Mouse (Mus musculus): ENCODE measurements around the gene Prpf8. TPM values are rescaled to one million over a fixed set of nuclear protein-coding genes. Genes with fewer than 3 reads are reported as not detected.

The Prpf8 gene
- polyA plus RNA-seq (2012; rRNA removed): 67.9 and 90.2 TPM in 2 replicates

GRCm38 (mm10) chr11:75486601-75487285 is at the start of gene Prpf8:
Gene Prpf8, plus strand, starts transcription at chr11:75486816.
- peaks cover 9% of the 10 kb centered on the region for H3K4me1 ChIP-seq (ENCODE audit: control insufficient read depth, insufficient read depth, low read length)
- WGBS: under 1% methylated on average over 52 of the region's 52 CpGs
- H3K4me3 ChIP-seq (replicated peaks; ENCODE audit: extremely low read depth, low read depth, low read length): peak within 1 kb of the TSS; percentile 83
- peak; percentile 99 for DNase-seq
- TF ChIP-seq POLR2A (IDR thresholded peaks at IDR 0.05; ENCODE audit: borderline replicate concordance, extremely low read depth, low read depth, low read length) (peak; percentile 88; the same call in 1 of the 2 replicates), CTCF (IDR thresholded peaks at IDR 0.05; ENCODE audit: insufficient read depth, low read length) (no peak)

- TF ChIP-seq POLR2A (IDR thresholded peaks at IDR 0.05; ENCODE audit: borderline replicate concordance, extremely low read depth, low read depth, low read length) (no peak), CTCF (IDR thresholded peaks at IDR 0.05; ENCODE audit: insufficient read depth, low read length) (no peak)
- no peak for DNase-seq
- WGBS: 73% methylated on average over 13 of the region's 13 CpGs
- H3K4me3 ChIP-seq (replicated peaks; ENCODE audit: extremely low read depth, low read depth, low read length): no peak overlapping the region
- no peaks in the 10 kb centered on the region for H3K4me1 ChIP-seq (ENCODE audit: control insufficient read depth, insufficient read depth, low read length)
Observed at GRCm38 (mm10) chr11:75438194-75438593, 48.4 kb upstream of the Prpf8 start.

- no peak for DNase-seq
- Histone ChIP-seq H3K4me3 (replicated peaks; ENCODE audit: extremely low read depth, low read depth, low read length) (no peak overlapping the region), H3K4me1 (ENCODE audit: control insufficient read depth, insufficient read depth, low read length) (no peaks in the 10 kb centered on the region)
- TF ChIP-seq POLR2A (IDR thresholded peaks at IDR 0.05; ENCODE audit: borderline replicate concordance, extremely low read depth, low read depth, low read length) (no peak), CTCF (IDR thresholded peaks at IDR 0.05; ENCODE audit: insufficient read depth, low read length) (no peak)
- 95% methylated on average over 3 of the region's 3 CpGs for WGBS
Observed at GRCm38 (mm10) chr11:75438804-75439203, 47.8 kb upstream of the Prpf8 start.

DNA sequence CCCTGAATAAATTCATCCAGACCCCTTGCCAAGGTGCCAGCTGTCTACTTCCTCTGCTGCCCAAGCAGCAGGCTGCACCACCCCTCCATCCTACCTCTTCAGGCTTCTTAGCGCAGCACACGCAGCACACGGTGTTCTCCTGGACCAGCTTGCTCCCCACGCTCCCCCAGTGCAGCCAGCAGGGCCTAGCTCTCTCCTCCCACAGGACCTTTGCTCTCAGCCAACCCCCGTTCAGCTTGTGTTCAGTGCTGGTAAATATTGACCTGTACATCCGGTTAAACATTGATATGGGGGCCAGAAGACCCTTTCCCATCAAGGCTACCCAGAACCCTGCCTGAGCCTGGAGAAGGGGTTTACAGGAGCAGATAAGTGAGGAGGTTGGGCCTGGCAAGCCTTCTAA is 47.3 kb upstream of the Prpf8 start, which contains the start of gene Serpinf2:
Gene Serpinf2 (minus strand): TSS at position 229 of the 400 bp plus-strand sequence.
- H3K4me1 ChIP-seq (ENCODE audit: control insufficient read depth, insufficient read depth, low read length): no peaks in the 10 kb centered on the region
- TF ChIP-seq POLR2A (IDR thresholded peaks at IDR 0.05; ENCODE audit: borderline replicate concordance, extremely low read depth, low read depth, low read length): no peak
- TF ChIP-seq CTCF (IDR thresholded peaks at IDR 0.05; ENCODE audit: insufficient read depth, low read length): no peak
- H3K4me3 ChIP-seq (replicated peaks; ENCODE audit: extremely low read depth, low read depth, low read length): no peak within 1 kb of the TSS
- no peak for DNase-seq
- WGBS: 72% methylated on average over 6 of the region's 6 CpGs

DNA sequence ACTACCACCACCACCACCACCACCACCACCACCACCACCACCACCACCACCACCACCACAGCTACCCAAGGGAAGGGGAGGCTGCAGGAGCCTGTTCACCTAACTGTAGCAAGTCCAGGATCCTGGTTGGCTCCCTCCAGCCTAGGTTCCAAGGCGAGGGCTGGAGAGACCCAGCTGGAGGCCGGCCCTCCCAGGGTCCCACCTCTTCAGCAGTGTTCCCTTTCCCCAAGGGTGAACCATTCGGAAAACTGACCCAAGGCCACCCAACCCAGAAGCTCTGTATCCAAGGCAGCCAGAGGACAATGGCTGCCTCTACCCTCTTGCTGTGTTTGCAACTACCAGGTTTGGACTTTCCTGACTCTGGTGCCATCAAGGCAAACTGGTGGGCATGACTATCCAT is 46.7 kb upstream of the Prpf8 start:
- WGBS: 87% methylated on average over 3 of the region's 3 CpGs
- no peak for DNase-seq
- Histone ChIP-seq H3K4me3 (replicated peaks; ENCODE audit: extremely low read depth, low read depth, low read length) (no peak overlapping the region), H3K4me1 (ENCODE audit: control insufficient read depth, insufficient read depth, low read length) (no peaks in the 10 kb centered on the region)
- no peak for TF ChIP-seq CTCF (IDR thresholded peaks at IDR 0.05; ENCODE audit: insufficient read depth, low read length)
- TF ChIP-seq POLR2A (IDR thresholded peaks at IDR 0.05; ENCODE audit: borderline replicate concordance, extremely low read depth, low read depth, low read length): no peak

DNA sequence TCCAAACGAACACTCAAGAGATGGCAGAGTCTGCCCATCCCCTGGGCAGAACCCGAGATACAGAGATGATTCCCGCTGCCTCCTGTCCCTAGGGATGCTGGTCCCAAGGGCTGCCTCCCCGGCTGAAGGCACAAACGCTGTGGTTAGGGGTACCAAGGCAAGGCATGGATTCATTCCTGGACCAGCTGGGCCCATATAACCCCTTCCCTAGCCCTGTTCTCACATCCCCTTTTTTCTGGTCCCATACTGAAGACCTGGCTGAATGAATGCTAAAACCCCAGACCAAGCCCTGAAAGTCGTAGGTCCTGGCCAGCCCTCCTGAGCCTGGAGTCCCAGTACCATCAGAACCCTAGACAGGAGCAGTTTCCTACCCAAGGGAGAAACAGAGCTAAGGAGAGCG is 45.6 kb upstream of the Prpf8 start:
- Histone ChIP-seq H3K4me1 (ENCODE audit: control insufficient read depth, insufficient read depth, low read length) (no peaks in the 10 kb centered on the region), H3K4me3 (replicated peaks; ENCODE audit: extremely low read depth, low read depth, low read length) (no peak overlapping the region)
- WGBS: 81% methylated on average over 7 of the region's 7 CpGs
- no peak for TF ChIP-seq CTCF (IDR thresholded peaks at IDR 0.05; ENCODE audit: insufficient read depth, low read length)
- no peak for DNase-seq

GRCm38 (mm10) chr11:75441601-75442000 is 45.0 kb upstream of the Prpf8 start:
- H3K4me3 ChIP-seq (replicated peaks; ENCODE audit: extremely low read depth, low read depth, low read length): no peak overlapping the region
- no peak for DNase-seq
- no peaks in the 10 kb centered on the region for H3K4me1 ChIP-seq (ENCODE audit: control insufficient read depth, insufficient read depth, low read length)
- no peak for TF ChIP-seq CTCF (IDR thresholded peaks at IDR 0.05; ENCODE audit: insufficient read depth, low read length)
- TF ChIP-seq POLR2A (IDR thresholded peaks at IDR 0.05; ENCODE audit: borderline replicate concordance, extremely low read depth, low read depth, low read length): no peak
- 77% methylated on average over 16 of the region's 16 CpGs for WGBS

DNA sequence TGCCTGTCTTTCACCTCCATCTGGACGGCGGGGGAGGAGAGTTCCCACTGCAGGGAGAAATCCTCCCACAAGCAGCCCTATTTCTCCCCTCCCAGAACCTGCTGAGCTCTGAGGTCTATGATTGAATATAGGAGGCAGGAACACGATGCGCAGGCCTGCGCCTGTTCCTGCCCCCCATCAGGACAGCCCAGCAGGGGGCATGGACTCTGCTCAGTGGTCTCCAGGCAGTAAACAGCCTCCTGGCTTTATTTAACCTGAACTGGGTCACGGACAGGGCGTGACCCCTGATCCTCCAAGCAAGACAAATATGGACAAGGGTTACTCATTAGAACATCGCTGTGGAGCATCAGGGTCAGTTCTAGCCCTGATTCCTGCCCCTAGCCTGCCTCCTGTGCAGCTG is 42.9 kb upstream of the Prpf8 start:
- TF ChIP-seq POLR2A (IDR thresholded peaks at IDR 0.05; ENCODE audit: borderline replicate concordance, extremely low read depth, low read depth, low read length) (no peak), CTCF (IDR thresholded peaks at IDR 0.05; ENCODE audit: insufficient read depth, low read length) (no peak)
- 78% methylated on average over 8 of the region's 8 CpGs for WGBS
- no peak for DNase-seq
- Histone ChIP-seq H3K4me1 (ENCODE audit: control insufficient read depth, insufficient read depth, low read length) (no peaks in the 10 kb centered on the region), H3K4me3 (replicated peaks; ENCODE audit: extremely low read depth, low read depth, low read length) (no peak overlapping the region)

DNA sequence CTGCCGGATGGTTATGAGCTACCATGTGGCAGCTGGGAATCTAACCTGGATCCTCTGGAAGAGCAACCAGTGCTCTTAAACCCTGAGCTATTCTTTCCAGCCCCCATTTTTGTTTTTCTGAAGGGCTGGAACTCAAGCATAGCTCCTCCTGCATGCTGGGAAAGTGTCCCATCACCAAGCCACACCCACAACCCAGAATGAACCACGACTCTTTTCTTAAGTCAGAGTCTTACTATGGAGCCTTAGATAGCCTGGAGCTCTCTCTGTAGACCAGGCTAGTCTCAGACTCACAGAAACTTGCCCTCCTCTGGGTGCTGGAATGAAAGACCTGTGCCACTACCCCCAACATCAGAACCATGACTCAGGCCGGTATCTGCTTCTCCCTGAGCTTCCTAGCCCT is 38.0 kb upstream of the Prpf8 start:
- TF ChIP-seq POLR2A (IDR thresholded peaks at IDR 0.05; ENCODE audit: borderline replicate concordance, extremely low read depth, low read depth, low read length): no peak
- TF ChIP-seq CTCF (IDR thresholded peaks at IDR 0.05; ENCODE audit: insufficient read depth, low read length): no peak
- 63% methylated on average over 3 of the region's 3 CpGs for WGBS
- Histone ChIP-seq H3K4me3 (replicated peaks; ENCODE audit: extremely low read depth, low read depth, low read length) (no peak overlapping the region), H3K4me1 (ENCODE audit: control insufficient read depth, insufficient read depth, low read length) (peaks cover 6% of the 10 kb centered on the region)
- DNase-seq: no peak

GRCm38 (mm10) chr11:75449695-75450094 is 36.9 kb upstream of the Prpf8 start:
- Histone ChIP-seq H3K4me1 (ENCODE audit: control insufficient read depth, insufficient read depth, low read length) (peaks cover 11% of the 10 kb centered on the region), H3K4me3 (replicated peaks; ENCODE audit: extremely low read depth, low read depth, low read length) (no peak overlapping the region)
- no peak for DNase-seq
- 68% methylated on average over 7 of the region's 7 CpGs for WGBS
- TF ChIP-seq POLR2A (IDR thresholded peaks at IDR 0.05; ENCODE audit: borderline replicate concordance, extremely low read depth, low read depth, low read length) (no peak), CTCF (IDR thresholded peaks at IDR 0.05; ENCODE audit: insufficient read depth, low read length) (no peak)
